Mouse (Mus musculus): ENCODE results near the gene Ntf5.
"Not testable (repeated sequence)": the region's sequence is repeated elsewhere in the genome, so short reads cannot be mapped to it uniquely, and the experiment has no call there.

Ntf5 gene

DNA sequence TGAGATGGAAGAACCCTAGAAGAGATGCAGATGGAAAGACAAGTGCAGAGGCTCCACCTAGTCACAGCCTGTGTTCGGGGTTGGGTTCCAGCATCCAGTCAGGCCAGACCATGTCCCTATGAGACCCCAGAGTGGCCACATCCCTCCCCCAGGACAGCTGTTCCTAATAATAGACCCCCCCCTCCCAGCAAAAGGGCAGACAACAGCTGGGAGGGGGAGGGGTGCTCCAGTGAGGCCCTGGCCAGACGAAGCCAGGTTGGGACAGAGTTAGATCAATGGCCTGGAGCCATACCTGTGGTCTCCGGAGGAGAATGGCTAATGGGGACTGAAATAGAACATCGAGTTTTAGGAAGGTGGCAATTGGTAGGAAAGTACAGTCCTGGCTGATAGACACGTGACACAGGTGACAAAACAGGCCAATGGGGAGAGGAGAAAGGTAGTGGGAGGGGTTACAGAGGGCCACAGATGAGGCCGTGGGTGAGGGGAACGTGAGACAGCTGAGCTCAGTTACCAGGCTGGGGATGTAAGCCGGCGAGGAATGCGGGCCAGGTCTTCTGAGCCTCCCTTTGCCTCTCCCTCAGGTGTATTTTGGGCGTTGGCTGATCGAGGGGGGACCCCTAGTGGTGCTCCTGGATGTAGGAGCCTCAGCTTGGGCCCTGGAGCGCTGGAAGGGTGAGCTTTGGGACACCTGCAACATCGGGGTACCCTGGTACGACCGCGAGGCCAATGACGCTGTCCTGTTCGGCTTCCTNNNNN lies 24.2 kb downstream of the Ntf5 start, which contains the start of gene Ruvbl2:
Gene Ruvbl2, minus strand, starts transcription at position 576 of the 756 bp plus-strand sequence.
- DNase-seq: no peak

DNA sequence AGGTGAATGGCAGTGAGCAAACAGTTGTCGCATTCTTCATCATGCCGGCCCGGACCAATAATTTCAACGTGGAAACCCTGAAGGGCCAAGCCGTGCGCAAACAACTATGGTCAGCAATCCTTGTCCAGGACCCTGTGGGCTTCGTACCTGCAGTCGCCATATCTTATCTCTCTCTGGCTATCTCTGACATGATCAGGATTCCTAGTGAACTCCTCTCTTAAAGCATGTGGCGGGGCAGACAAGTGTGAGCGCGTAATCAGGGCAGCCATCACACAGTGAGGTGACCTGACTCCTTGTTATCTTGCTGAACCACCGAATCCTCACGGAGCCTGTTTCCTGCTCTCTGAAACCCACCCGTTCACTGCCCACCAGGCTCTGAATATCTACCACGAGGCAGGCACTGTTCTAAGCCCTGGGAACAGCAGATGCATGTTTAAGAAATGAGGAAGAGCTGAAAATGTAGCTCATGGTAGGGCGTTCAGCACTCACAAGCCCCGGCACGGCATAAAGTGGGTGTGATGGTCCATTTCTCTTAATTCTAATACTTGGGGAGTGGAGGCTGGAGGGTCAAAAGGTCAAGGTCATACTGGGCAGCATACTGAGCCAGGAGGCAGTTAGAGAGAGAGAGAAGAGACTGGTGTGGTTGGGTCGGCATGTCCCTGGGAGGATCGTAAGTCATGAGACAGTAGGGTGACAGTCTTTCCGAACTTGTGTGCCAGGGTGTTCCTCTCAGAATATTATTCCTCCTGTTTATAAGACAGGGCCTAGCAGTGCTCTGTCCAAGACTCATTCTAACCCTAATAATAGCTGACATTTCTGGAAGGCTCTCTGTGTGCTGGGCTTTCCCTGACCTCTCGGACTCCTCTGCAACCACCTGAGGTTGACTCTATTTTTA lies 30.3 kb downstream of the Ntf5 start:
- DNase-seq: no peak

DNA sequence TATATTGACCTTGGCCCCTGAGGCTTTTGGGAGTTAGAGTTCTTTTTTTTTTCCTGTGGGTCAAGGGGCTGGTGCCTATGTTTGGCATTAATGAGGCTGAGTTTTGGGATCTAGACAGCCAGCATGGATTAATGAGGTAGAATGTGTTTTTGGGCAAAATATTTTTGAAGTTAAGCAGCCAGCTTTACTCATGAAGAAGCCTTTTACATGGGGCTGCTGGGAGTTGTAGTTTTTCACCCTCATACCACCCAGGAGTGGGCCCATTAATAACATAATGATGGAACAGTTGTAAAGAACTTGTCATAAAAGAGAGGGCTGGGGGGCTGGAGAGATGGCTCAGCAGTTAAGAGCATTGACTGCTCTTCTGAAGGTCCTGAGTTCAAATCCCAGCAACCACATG lies 33.1 kb downstream of the Ntf5 start:
- no peak for DNase-seq

DNA sequence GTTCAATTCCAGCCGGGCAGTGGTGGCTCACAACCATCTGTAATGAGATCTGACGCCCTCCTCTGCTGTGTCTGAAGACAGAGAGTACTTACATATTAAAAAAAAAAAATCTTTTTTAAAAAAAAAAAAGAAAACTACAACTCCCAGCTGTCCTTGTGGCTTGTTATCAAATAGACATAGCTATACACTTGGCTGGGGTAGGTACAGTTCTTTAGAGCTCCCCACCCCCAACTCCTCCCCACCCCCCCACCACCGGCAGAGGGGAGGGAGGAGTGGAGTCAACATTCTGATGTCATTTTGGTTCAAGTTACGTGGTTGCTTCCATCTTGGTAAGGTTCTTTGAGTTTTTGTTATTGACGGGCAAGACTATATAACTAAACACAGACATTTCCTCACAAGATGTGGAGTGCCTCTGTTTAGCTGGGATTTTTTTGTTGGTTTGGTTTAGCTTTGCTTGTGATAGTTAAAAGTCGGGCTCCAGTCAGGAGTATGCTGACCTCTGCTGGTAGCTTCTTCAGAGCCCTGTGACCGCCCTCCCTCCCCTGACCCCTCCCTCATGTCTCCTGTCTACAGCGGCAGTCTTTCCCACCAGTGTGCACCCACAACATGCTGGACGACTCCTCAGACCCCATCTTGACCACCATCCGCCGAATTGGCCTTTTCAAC lies 34.0 kb downstream of the Ntf5 start:
- no peak for DNase-seq

DNA sequence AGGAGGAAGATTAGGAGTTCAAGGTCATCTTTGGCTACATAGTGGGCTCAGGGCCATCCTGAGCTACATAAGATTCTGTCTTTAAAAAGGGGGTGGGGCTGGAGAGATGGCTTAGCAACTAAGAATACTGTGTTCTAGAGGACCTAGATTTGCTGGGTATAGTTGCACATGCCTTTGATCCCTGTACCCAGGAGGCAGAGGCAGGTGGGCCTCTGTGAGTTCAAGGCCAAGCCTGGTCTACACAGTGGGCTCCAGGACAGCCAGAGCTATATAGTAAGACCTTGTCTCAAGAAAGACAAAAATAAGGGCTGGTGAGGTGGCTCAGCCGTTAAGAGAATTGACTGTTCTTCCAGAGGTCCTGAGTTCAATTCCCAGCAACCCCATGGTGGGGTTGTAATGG lies 36.5 kb downstream of the Ntf5 start:
- DNase-seq: no peak

DNA sequence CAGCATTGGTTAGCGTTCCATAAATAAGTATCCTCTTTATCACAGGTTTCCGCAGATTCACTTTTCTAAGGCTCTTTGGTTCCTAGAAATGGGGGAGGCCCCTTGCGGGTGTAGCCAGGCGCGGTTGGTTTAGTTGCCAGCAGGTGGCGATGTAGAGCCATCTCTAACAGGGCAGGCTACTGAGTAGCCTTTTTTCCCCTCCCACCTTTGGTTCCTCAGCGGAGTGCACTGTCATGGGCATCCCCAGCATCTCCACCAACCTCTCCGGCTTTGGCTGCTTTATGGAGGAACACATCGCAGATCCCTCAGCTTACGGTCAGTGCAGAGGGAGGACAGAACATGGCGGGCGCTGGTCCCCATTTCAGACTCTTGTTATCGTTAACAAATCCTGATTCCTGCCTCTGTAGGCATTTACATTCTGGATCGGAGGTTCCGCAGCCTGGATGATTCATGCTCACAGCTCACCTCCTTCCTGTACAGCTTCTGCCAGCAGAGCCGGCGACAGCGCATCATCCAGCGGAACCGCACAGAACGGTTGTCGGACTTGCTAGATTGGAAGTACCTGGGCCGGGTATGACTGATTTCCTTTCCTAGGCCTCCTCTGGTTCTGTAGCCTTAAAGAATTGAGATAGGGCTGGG lies 38.0 kb downstream of the Ntf5 start:
- DNase-seq: peak; percentile 88

DNA sequence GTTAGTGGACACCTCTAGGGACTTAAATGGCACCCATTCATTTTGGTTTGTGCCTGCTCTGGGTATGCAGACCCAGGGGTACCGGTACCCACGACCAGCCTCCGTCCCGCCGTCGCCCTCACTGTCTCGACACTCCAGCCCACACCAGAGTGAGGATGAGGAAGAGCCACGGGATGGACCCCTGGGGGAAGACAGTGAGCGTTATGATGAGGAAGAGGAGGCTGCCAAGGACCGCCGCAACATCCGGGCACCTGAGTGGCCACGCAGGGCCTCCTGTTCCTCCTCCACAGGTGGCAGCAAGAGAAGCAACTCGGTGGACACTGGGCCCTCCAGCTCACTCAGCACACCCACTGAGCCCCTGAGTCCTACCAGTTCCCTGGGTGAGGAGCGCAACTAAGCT lies 41.5 kb downstream of the Ntf5 start:
- no peak for DNase-seq

DNA sequence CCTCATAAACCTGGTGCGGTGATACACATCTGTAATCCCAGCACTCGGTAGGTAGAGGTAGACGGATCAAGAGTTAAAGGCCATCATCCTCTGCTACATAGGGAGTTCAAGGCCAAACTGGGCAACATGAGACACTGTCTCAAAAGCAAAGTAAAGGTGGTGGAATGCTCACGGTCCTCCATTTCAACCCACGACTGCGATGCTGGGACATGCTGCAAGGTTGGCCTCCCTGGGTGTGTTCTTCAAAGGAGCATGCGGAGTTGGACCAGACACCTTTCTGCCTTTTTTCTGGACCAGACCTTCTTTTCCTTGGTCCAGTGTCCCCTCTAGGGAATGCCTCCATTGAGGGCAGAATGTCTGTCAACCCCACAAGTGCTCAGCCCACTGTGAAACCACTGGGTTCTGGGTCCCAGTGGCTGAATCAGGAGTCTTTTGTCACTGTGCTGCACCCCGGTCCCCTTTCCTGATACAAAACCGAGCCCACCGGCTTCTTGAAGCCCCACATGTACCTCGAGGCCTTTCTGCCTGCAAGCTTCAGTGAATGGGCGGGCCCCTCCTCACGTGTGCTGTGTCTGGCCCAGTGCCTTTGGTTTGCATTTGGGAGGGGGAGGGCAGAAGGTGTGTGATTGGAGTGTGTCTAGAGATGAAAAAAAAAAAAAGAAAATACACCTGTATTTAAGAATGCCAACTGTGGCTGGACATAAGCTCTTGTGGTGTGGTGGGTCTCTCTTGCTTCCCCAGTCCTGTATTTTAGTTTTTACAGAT lies 42.6 kb downstream of the Ntf5 start:
- no peak for DNase-seq

DNA sequence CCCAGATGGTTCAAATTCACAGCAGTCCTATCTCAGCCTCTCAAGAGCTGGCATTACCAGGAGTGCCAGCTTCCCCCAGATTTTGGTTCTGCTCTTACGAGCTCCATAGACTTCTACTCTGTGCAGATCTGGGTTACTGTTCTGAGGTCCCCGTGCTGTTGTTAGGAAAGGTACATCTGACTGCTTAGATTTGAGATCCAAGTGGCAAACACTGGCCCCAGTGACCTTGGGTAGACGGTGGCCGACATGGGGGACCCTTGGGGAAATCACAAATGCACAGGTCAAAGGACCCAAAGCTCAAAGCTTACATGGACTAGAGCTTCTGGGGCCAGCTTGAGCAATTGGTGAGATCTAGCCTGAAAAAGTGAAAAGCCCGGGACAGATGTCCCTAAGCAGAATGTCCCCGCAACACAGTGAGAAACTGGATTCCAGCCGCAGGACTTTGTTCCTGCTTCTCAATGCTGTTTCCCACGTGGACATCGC lies 43.3 kb downstream of the Ntf5 start:
- no peak for DNase-seq

DNA sequence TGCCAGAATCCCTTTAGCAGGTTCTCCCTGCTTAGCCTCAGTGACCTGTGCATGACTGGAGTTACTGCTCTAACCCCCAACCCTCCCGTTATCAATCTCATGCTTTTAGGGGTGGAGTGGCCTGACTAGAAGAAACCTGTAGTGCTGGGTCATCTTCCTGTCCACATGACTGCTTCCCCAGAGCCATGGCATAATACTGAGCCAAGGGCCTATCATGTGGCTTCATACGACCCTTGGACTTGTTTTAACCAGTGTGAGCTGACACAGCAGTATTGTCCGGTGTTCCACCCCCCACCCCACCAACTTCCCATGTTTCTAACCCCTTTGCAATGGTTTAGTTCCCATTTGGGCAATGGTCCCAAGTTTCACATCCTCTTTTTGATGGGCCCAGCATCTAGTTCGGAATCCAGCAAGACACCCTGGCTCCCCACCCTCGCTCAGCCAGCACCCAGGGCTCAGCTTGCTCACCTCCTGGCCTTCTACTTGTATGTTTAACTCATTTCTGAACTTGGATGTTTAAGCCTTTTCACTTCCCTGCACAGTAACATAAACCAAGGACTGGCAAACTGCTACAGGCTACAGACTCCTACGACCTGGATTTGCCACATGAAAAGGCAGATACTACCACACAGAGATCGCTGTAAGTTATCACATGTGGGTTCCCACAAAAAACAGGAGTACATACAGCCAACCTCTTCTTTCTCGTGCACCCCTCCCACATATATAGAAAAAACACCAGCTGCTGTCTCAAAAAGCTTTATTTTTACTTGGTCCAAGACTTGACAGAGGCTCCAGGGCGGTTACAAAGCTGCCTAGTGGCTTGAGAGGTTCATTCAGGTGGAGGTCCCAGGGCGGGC lies 43.9 kb downstream of the Ntf5 start:
- DNase-seq: no peak

DNA sequence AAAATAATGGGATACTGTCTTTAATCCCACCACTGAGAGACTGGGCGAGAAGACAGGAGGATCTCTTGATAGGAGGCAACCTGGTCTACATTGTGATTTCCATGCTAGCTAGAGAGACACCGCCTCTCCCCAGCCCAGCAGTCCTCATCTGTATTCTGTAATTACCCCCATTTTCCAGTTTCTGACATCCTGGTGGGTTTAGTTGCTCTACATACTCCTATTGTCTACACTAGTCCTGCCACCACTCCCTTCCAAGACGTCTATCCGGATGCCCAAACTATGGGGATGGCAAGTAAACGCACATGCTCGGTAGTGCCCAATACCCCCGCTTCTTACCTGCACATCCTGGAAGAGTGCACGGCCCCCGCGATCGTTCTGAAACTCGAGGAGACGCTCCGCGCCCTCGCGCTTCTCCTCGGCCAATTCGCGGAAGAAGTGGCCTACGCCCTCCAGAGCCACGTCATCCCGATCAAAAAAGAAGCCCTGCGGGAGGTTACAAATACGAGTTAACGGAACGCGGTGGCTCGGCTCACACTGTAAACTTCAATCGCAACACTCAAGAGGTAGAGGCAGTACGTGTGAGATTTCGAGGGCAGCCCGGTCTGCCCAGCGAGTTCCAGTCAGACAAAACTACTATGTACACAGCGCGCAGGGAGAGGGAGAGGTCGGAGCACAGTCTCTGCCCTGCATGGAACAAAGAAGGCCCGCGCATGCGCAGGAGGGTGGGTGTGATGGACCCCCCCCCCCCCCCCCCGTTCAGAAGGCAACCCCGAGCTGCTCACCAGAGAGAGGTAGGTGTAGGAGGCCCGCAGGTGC lies 45.5 kb downstream of the Ntf5 start:
- DNase-seq: peak; percentile 94

DNA sequence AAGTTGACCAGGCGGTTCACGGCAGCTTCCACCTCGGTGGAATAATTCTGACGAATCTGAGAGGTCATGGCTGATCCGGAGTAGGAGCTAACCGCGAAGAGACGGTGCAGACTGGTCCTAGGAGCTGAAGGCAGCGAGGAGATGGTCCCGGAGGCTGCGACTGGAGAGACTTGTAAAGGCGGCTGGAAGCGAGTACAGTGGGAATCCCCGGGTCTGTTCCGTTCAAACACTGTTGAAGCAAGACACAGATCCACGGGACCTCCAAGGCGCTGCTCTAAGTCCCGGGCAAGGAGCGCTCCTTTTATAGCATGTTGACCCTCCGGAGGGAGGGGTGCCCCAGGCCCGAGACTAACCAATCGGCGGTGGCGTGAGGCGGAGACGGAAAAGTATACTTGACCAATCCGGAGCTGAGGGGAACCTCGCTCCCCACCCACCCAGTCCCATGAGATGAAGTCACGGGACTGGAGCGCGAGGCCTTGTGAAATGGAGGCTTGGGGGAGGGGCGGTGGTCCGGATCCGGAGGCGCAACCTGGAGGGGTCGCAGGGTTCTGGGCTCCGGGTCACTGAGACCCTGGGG lies 46.2 kb downstream of the Ntf5 start, which contains the start of gene Ftl1:
Gene Ftl1, minus strand, starts transcription at position 321 of the 577 bp plus-strand sequence.
- DNase-seq: peak; percentile 94

DNA sequence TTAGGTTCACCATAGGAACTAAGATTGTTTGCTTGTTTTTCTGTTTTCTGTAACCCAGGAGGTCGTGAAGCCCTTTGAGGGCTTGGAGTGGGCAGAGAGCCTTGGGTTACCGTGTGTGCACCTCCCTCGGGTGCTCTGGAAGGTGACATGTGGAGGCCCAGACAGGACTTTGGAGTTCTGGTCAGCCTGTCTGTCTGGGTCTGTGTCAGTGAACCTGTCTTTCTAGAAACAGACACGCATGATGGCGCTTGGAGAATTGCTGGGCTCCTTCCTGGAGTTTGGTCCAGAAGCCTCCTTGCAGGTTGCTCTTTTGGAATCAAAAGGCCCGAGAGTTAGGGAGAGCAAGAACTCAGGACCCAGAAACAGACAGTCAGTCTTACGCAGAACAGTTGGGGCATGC lies 46.9 kb downstream of the Ntf5 start:
- no peak for DNase-seq

DNA sequence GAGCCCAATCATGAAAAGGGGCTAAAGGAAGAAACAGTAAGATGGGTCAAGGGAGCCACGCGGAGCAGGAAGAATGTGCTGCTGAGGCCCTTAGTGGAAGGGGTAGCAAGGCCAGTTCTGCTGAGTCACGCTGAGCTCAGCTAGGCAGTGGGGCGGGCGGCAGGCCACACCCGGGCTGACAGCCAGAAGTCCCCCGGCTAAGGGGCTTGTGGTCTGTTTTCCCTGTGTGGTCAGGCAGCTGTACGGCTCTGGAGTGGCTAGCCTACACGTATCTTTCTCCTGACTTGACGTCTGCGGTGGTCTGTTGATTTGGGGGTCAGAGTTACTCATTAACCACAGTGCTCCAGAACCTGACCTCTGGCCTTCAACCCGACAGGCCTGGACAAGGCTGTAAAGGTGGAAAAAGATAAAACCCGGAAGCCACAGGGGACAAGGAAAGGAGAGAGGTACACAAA lies 47.4 kb downstream of the Ntf5 start:
- DNase-seq: peak; percentile 41

DNA sequence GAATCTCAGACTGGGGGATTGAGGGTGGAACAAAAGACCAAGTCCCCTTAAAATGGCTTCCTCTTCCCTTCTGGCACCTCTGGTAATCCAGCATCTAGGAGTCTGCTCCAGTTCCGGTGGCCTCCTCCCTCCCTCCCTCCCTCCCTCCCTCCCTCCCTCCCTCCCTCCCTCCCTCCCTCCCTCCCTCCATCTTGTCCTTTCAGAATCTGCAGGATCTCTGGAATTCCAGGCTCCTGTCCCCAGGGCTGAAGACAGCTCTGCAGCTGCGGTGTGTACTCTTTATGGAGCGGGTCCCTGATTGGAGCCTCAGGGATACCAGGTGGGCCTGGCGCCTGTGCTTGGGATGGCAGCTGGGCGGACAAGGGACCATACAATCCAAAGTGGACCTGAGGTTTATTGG lies 47.8 kb downstream of the Ntf5 start:
- DNase-seq: no peak

DNA sequence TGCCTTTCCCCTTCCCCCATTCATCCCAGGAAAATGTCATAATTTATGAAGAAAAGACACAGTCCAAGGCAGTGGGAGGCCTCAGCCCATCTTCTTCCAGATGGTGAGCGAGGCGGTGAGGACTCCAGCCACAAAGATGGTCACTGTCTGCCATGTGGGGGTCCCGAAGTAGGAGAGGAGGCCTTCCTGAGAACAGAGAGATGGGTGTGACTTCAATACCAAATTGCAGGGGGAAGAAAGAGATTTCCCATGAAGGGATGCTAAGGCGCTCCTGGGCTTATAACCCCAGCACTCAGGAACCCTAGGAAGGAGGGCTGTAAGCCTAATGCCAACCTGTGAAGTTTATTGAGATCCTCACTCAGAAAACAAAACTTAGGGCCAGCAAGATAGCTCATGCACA lies 48.3 kb downstream of the Ntf5 start:
- no peak for DNase-seq

DNA sequence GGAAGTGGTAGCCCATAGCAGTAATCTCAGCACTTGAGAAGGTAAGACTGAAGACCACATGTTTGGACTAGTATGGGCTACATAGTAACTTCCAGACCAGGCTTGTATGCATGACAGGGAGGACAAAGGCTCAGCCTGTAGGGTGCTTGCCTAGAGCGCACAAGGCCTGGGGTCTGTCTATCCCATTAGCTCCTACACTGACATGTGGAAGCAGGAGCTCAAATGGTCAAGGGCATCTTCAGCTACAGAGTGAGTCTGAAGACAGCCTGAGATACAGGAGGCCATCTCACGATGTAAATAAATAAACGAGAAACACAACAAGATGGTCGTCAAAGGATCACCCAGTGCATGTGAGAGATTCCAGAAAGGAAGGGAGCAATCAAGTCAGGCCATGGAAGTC lies 48.8 kb downstream of the Ntf5 start:
- no peak for DNase-seq

DNA sequence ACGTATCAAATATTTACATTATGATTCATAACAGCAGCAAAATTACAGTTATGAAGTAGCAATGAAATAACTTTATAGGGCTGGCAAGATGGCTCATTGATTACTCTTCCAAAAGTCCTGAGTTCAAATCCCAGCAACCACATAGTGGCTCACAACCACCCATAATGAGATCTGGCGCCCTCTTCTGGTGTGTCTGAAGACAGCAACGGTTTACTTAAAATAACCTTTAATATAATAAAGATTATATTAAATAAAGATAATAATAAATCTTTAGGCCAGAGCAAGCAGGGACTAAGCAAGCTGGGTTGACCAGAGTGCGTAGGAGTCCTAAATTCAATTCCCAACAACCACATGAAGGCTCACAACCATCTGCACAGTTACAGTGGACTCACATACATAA lies 49.4 kb downstream of the Ntf5 start:
- DNase-seq: not testable (repeated sequence)

DNA sequence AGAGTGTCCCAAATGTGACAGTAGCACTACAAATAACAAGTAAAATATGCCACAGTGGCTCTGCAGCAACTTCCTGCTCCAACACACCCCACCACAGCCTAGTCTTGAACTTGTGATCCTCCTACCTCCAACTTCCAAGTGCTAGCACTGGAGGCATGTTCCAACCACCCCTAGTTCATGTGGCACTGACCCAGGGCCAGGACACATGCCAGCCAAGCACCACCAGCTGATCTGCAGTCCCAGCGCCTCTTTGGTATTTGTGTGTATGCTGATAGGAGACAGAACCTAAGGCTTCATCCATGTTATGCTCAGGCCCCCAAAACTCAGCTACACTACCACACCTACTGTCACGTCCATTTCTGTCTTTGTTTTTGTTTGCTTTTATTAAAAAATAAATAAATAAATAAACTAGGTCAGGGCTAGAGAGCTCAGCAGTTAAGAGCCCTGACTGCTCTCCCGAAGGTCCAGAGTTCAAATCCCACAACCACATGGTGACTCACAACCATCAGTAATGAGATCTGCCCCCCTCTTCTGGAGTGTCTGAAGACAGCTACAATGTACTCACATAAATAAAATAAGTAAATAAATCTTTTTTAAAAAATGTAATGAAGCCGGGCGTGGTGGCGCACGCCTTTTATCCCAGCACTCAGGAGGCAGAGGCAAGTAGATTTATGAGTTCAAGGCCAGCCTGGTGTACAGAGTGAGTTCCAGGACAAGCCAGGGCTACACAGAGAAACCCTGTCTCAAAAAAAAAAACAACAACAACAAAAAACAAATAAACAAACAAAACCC lies 50.7 kb downstream of the Ntf5 start:
- DNase-seq: no peak

Measured in right cerebral cortex, postnatal 4 days (tissue).